Mouse (Mus musculus): ENCODE measurements around the gene Sema4d.

DNA sequence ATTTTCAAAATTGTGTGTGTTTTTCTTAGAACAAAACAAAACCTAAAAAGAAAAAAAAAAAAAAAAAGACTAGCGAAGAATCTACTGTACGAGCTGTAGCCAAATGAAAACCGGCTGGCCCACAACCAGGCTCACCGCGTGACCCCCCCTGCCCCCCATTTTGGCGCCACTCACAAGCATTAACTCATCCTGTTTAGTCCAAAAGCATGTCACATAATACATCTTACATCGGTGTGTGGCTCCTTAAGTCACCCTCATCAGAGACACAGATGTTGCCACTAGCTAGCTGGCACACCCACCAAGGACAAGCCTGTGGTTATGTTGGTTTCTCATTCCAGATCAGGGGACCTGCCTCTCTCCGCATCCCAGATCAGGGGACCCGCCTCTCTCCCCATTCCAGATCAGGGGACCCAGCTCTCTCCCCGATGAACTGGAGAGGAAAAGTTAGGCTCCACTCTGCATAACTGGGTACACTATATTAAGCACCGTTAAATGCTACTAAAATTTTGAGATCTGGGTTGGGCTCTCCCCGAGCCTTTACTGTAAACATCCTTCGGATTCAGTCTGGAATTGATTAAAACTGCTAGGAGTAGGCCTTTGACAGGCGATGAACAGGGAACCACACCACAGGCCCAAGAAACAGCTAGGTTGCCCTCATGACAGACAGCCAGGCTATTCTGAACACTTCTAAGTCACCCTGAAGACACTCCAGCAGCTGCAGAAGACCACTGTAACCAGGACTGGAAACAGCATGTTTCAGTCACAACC, 43.8 kb downstream of the Sema4d start:
- TF ChIP-seq CTCF (conservative IDR thresholded peaks at IDR 0.05; ENCODE audit: low read length) (no peak), NANOG (IDR thresholded peaks at IDR 0.05; ENCODE audit: borderline replicate concordance, low read length) (no peak), POU5F1 (IDR thresholded peaks at IDR 0.05; ENCODE audit: borderline replicate concordance, low read length) (no peak)

Data from E14TG2a.4 (cell line).